Mouse (Mus musculus): ENCODE measurements around the gene Klk1b1.
"Not testable (repeated sequence)": the region's sequence is repeated elsewhere in the genome, so short reads cannot be mapped to it uniquely, and the experiment has no call there.

DNA sequence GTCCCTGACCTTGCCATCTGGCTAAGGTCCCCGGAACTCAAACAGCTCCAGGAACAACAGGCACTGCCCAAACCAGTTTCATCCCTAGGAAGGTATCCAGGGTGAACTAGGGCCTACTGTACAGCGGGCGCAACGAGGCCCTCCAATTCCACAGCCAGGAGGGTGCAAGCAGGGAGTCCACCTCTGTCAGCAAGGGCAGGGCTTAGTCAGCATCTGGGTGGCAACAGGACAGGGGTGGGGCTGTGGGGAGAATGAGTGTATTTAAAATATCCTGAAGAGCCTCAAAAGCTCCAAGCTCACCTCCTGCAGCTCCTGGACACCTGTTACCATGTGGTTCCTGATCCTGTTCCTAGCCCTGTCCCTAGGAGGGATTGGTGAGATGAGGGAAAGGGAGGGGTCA is 29.0 kb downstream of the Klk1b1 start, which contains the start of gene Klk1b11:
- not testable (repeated sequence) for TF ChIP-seq CTCF (conservative IDR thresholded peaks at IDR 0.05 in 1 of 2, IDR thresholded peaks at IDR 0.05 in 1 of 2; ENCODE audit: low read depth in 2 of 2, low read length in 2 of 2); POLR2A (IDR thresholded peaks at IDR 0.05; ENCODE audit: low read depth, low read length); ETS1 (conservative IDR thresholded peaks at IDR 0.05; ENCODE audit: low read depth, low read length); ZC3H11A (IDR thresholded peaks at IDR 0.05; ENCODE audit: low read depth, low read length); NELFE (IDR thresholded peaks at IDR 0.05; ENCODE audit: low read depth, low read length); TCF12 (IDR thresholded peaks at IDR 0.05; ENCODE audit: low read depth, low read length); EP300 (IDR thresholded peaks at IDR 0.05; ENCODE audit: low read length); E2F4 (IDR thresholded peaks at IDR 0.05; ENCODE audit: insufficient replicate concordance, low read depth, low read length); JUND (conservative IDR thresholded peaks at IDR 0.05; ENCODE audit: low read depth, low read length); BHLHE40 (IDR thresholded peaks at IDR 0.05; ENCODE audit: low read depth, low read length); MAFK (IDR thresholded peaks at IDR 0.05; ENCODE audit: insufficient replicate concordance, low read length); TBP (conservative IDR thresholded peaks at IDR 0.05; ENCODE audit: low read depth, low read length); ZNF384 (IDR thresholded peaks at IDR 0.05; ENCODE audit: low read depth, low read length)

All from CH12.LX (cell line).